Mouse (Mus musculus): ENCODE measurements around the gene Sox1. TPM values are rescaled to one million over a fixed set of nuclear protein-coding genes. Genes with fewer than 3 reads are reported as not detected.
A peak's percentile ranks its signal among the peaks of the same experiment; 100 is the strongest.

The Sox1 gene
- polyA plus RNA-seq (2015; fragmentation: Nextera tagmentation; extraction: Ambion mirVana) = 1.6 and 2.2 TPM in 2 replicates

DNA sequence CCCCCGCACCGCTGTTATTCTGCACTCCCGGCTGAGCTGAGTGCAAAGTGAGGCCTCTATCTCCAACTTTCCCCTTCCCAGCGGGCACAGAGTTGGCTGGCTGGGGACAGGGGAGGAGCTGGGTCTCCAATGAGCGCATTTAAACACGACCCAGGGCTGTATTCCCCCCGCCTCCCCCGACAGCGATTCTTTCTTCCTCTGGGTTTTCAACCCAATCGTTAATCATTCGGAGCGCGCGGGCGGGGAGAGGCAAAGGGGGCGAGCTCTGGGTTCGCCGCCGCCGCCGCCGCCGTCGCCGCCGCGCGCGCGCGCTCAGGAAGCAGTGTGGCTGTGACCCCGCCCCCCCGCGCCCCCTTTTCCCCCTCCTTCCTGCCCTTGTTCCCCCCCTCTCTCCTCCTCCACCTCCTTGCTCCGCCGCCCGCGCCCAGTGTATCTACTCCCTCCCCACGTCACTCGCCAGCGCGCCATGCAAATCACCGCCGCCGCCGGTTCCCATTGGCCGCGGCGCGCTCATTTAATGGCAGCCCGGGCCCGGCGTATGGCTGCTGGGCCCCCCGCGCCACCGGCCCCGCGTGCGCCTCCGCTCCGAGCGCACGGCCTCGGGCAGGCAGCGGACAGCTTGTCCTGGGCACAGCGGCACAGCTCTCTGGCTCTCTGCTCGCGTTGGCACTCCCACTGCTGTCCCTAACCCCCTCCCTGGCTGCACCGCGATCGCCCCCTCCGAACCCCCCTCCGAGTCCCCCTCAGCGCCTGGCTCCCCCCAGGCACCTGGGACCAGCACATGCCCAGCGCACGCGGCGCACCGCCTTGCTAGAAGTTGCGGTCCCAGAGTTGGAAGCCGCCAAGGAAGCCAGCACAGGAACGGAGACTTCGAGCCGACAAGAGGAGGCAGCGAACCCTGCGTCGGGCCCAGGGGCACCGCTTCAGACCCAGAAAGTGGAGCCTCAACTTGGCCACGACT is at the start of gene Sox1:
TSS of gene Sox1 (plus strand) at position 225 of the 961 bp plus-strand sequence.
- Histone ChIP-seq H3K4me3 (ENCODE audit: low read depth, low read length) (peak within 1 kb of the TSS; percentile 48), H3K4me1 (ENCODE audit: control insufficient read depth, insufficient read depth, low read length) (peaks cover 7% of the 10 kb centered on the region), H3K36me3 (ENCODE audit: control insufficient read depth, insufficient read depth, low read length) (no peaks in the 10 kb centered on the region), H3K9ac (ENCODE audit: low read depth, low read length) (peak within 1 kb of the TSS; percentile 66), H3K27me3 (ENCODE audit: control insufficient read depth, insufficient read depth, low read depth, low read length) (peaks cover 25% of the 10 kb centered on the region), H3K4me2 (ENCODE audit: low read length) (peak within 1 kb of the TSS; percentile 61), H3K27ac (ENCODE audit: low read length) (peak within 1 kb of the TSS; percentile 73), H3K9me3 (replicated peaks; ENCODE audit: control insufficient read depth, low read length, poor library complexity, severe bottlenecking) (no peaks in the 10 kb centered on the region)
- under 1% methylated on average over 75 of the region's 89 CpGs for WGBS
- ATAC-seq = peak; percentile 86

DNA sequence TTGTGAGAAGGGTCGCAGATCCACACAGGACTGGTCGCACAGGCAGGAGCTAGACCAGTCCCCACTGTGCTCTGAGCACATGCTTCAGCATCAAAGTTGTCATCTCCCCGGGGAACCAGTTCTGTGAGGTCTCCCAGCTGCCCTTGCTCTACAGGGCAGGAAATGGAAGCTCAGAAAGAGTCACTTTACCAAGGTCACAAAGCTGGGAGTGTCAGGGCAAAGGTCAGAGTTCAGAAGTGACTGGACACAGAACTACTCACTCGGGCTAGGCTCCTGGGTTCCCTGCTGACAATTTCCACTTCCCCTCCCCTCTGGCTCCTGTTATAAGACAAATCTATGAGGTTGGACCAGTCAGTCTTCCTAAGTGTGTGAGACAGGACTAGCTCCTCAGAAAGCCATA is 49.2 kb upstream of the Sox1 start:
- Histone ChIP-seq H3K4me1 (ENCODE audit: control insufficient read depth, insufficient read depth, low read length) (no peaks in the 10 kb centered on the region), H3K27ac (ENCODE audit: low read length) (no peak overlapping the region), H3K36me3 (ENCODE audit: control insufficient read depth, insufficient read depth, low read length) (no peaks in the 10 kb centered on the region), H3K4me2 (ENCODE audit: low read length) (no peak overlapping the region), H3K4me3 (ENCODE audit: low read depth, low read length) (no peak overlapping the region), H3K27me3 (ENCODE audit: control insufficient read depth, insufficient read depth, low read depth, low read length) (peaks cover 6% of the 10 kb centered on the region), H3K9me3 (replicated peaks; ENCODE audit: control insufficient read depth, low read length, poor library complexity, severe bottlenecking) (no peaks in the 10 kb centered on the region), H3K9ac (ENCODE audit: low read depth, low read length) (no peak overlapping the region)
- WGBS = 62% methylated on average over 4 of the region's 4 CpGs
- no peak for ATAC-seq

DNA sequence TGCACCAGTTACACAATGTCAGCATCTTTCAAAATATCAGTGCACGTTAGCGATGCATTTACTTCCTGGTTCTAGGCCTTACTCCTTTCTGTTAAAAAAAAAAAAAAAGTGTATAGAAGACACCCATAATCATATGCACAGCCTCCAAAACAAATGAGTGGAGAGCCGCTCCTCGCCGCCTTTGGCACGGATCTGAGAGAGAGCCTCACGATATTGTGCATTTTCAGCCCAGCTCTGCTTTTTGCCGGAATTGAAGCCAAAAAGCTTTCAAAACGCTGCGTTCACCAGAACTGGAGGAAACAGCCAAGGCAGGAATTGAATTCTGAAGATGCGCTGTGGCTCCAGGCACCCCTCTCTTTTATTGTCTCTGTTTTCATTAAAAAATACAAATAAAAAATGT is 48.2 kb upstream of the Sox1 start:
- Histone ChIP-seq H3K4me2 (ENCODE audit: low read length) (no peak overlapping the region), H3K9me3 (replicated peaks; ENCODE audit: control insufficient read depth, low read length, poor library complexity, severe bottlenecking) (no peaks in the 10 kb centered on the region), H3K9ac (ENCODE audit: low read depth, low read length) (no peak overlapping the region), H3K4me1 (ENCODE audit: control insufficient read depth, insufficient read depth, low read length) (no peaks in the 10 kb centered on the region), H3K36me3 (ENCODE audit: control insufficient read depth, insufficient read depth, low read length) (no peaks in the 10 kb centered on the region), H3K4me3 (ENCODE audit: low read depth, low read length) (no peak overlapping the region), H3K27ac (ENCODE audit: low read length) (no peak overlapping the region), H3K27me3 (ENCODE audit: control insufficient read depth, insufficient read depth, low read depth, low read length) (peaks cover 6% of the 10 kb centered on the region)
- WGBS = 65% methylated on average over 11 of the region's 11 CpGs
- no peak for ATAC-seq

DNA sequence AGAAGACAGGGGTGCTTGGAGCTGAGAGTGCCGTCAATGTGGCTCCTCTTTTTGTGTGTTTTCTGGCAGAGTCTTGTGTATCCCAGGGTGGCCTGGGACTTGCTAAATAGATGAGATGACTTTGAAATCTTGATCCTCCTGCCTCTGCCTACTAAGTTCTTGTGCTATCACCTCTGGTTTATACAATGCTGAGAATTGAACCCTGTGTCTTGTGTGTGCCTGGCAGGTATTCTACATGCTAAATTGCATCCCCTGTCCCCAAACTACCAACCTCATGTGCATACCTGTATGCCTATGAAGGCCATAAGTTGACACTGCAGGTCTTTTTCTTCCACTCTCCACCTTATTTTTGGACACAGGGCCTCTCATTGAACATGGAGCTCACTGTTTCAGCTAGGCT is 46.8 kb upstream of the Sox1 start:
- H3K4me3 ChIP-seq (ENCODE audit: low read depth, low read length) = no peak overlapping the region
- ATAC-seq = no peak
- H3K4me1 ChIP-seq (ENCODE audit: control insufficient read depth, insufficient read depth, low read length) = no peaks in the 10 kb centered on the region
- H3K27ac ChIP-seq (ENCODE audit: low read length) = no peak overlapping the region
- no peaks in the 10 kb centered on the region for H3K36me3 ChIP-seq (ENCODE audit: control insufficient read depth, insufficient read depth, low read length)
- no peak overlapping the region for H3K4me2 ChIP-seq (ENCODE audit: low read length)
- H3K9ac ChIP-seq (ENCODE audit: low read depth, low read length) = no peak overlapping the region
- peaks cover 2% of the 10 kb centered on the region; the same call in 1 of the 2 replicates for H3K27me3 ChIP-seq (ENCODE audit: control insufficient read depth, insufficient read depth, low read depth, low read length)
- no peaks in the 10 kb centered on the region for H3K9me3 ChIP-seq (replicated peaks; ENCODE audit: control insufficient read depth, low read length, poor library complexity, severe bottlenecking)
- WGBS = 95% methylated on average over 1 of the region's 1 CpGs

DNA sequence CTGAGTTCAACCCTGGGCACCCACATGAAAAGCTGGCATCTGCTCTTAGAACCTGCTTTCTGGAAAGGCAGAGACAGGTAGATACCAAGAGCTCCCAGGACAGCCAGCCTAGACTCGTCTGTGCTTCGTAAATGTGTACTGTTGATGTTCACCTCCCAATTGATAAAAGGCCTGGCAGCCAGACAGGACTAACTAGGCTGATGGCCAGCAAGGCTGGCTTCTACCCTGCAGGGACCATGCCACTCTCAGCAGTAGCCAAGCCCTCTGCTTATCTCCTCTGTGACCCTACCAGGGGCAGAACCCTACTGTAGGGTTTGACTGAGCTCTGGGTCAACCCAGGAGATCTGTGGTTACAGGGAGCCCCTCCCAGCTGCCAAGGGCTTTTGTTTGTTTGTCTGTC is 45.5 kb upstream of the Sox1 start:
- 62% methylated on average over 2 of the region's 2 CpGs for WGBS
- Histone ChIP-seq H3K4me1 (ENCODE audit: control insufficient read depth, insufficient read depth, low read length) (no peaks in the 10 kb centered on the region), H3K36me3 (ENCODE audit: control insufficient read depth, insufficient read depth, low read length) (no peaks in the 10 kb centered on the region), H3K4me3 (ENCODE audit: low read depth, low read length) (no peak overlapping the region), H3K4me2 (ENCODE audit: low read length) (no peak overlapping the region), H3K27ac (ENCODE audit: low read length) (no peak overlapping the region), H3K27me3 (ENCODE audit: control insufficient read depth, insufficient read depth, low read depth, low read length) (peaks cover 2% of the 10 kb centered on the region; the same call in 1 of the 2 replicates), H3K9me3 (replicated peaks; ENCODE audit: control insufficient read depth, low read length, poor library complexity, severe bottlenecking) (no peaks in the 10 kb centered on the region), H3K9ac (ENCODE audit: low read depth, low read length) (no peak overlapping the region)
- no peak for ATAC-seq

DNA sequence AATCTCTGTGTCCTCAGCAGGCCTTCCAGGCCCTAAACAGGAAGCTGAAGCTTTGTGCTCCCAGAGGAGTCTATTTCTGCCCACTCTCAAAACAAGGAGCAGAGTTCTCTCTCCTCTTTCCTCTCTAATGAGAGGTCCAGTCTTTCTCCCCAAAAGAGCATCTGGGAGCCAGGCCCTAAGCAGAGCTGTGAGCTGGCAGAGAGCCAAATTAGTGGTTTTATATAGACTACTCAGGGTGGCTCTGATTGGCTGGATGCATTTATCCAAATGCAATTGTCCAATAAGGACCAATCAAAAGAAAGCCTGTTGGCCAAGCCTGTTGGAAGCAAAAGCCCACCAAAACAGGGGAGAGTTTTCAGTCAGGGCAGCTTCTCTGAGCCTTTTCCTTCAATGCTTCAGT is 44.0 kb upstream of the Sox1 start:
- Histone ChIP-seq H3K36me3 (ENCODE audit: control insufficient read depth, insufficient read depth, low read length) (no peaks in the 10 kb centered on the region), H3K27me3 (ENCODE audit: control insufficient read depth, insufficient read depth, low read depth, low read length) (peaks cover under 1% of the 10 kb centered on the region; the same call in 1 of the 2 replicates), H3K4me3 (ENCODE audit: low read depth, low read length) (no peak overlapping the region), H3K4me1 (ENCODE audit: control insufficient read depth, insufficient read depth, low read length) (no peaks in the 10 kb centered on the region), H3K4me2 (ENCODE audit: low read length) (no peak overlapping the region), H3K9ac (ENCODE audit: low read depth, low read length) (no peak overlapping the region), H3K27ac (ENCODE audit: low read length) (no peak overlapping the region), H3K9me3 (replicated peaks; ENCODE audit: control insufficient read depth, low read length, poor library complexity, severe bottlenecking) (no peaks in the 10 kb centered on the region)
- no peak for ATAC-seq

DNA sequence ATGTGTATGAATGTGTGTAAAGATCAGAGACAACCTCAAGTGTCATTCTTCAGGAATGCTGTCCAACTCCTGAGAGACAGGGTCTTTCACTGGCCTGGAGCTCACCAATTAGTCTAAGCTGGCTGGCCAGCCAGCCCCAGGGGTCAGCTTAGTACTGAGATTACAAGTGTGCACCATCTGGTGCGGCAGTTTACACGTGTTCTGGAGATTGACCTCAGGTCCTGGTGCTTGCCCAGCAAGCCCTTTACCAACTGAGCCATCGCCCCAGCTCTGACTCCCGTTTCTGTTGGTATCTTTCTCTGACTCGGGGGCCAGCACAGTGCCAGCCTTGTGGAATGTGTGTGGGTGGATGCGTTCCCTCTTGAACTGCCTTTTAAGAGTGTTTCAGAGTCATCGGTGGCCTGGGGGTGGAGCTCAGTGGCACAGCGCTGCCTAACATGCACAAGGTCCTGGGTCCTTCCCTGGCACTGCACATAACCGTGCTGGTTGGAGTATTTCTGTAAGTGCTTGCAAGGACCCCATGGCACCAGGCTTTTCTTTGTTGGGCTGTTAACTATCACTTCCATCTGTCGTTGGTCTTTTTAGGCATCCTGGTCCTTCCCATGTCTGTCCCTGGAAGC is 40.6 kb upstream of the Sox1 start:
- ATAC-seq = no peak
- Histone ChIP-seq H3K9ac (ENCODE audit: low read depth, low read length) (no peak overlapping the region), H3K27me3 (ENCODE audit: control insufficient read depth, insufficient read depth, low read depth, low read length) (no peaks in the 10 kb centered on the region), H3K27ac (ENCODE audit: low read length) (no peak overlapping the region), H3K36me3 (ENCODE audit: control insufficient read depth, insufficient read depth, low read length) (no peaks in the 10 kb centered on the region), H3K4me3 (ENCODE audit: low read depth, low read length) (no peak overlapping the region), H3K4me2 (ENCODE audit: low read length) (no peak overlapping the region), H3K9me3 (replicated peaks; ENCODE audit: control insufficient read depth, low read length, poor library complexity, severe bottlenecking) (no peaks in the 10 kb centered on the region), H3K4me1 (ENCODE audit: control insufficient read depth, insufficient read depth, low read length) (no peaks in the 10 kb centered on the region)
- 66% methylated on average over 10 of the region's 10 CpGs for WGBS

DNA sequence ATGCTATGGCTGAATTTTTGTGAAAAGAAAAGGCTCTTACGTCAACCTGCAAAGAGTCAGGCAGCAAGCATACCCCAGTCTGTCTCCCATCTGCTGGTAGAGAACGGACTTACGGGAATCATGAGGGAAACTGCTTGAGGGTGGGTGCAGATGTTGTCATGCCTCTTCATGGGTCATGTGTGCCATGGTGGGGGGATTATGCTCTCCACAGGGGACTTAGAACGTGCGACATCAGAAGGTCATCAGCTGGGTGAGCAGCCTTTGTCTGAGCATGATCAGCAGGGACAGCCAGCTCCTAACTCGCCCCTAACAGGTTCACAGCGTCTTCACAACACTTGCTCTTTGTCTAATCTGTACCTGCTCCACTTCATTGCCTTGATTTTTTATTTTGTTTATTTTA is 26.9 kb upstream of the Sox1 start:
- H3K27me3 ChIP-seq (ENCODE audit: control insufficient read depth, insufficient read depth, low read depth, low read length) = peaks cover 4% of the 10 kb centered on the region; the same call in 1 of the 2 replicates
- H3K9me3 ChIP-seq (replicated peaks; ENCODE audit: control insufficient read depth, low read length, poor library complexity, severe bottlenecking) = no peaks in the 10 kb centered on the region; the same call in 1 of the 2 replicates
- WGBS = 32% methylated on average over 7 of the region's 7 CpGs
- H3K9ac ChIP-seq (ENCODE audit: low read depth, low read length) = no peak overlapping the region
- no peak for ATAC-seq
- H3K36me3 ChIP-seq (ENCODE audit: control insufficient read depth, insufficient read depth, low read length) = no peaks in the 10 kb centered on the region
- H3K4me2 ChIP-seq (ENCODE audit: low read length) = no peak overlapping the region
- no peak overlapping the region for H3K4me3 ChIP-seq (ENCODE audit: low read depth, low read length)
- no peaks in the 10 kb centered on the region for H3K4me1 ChIP-seq (ENCODE audit: control insufficient read depth, insufficient read depth, low read length)
- H3K27ac ChIP-seq (ENCODE audit: low read length) = no peak overlapping the region

DNA sequence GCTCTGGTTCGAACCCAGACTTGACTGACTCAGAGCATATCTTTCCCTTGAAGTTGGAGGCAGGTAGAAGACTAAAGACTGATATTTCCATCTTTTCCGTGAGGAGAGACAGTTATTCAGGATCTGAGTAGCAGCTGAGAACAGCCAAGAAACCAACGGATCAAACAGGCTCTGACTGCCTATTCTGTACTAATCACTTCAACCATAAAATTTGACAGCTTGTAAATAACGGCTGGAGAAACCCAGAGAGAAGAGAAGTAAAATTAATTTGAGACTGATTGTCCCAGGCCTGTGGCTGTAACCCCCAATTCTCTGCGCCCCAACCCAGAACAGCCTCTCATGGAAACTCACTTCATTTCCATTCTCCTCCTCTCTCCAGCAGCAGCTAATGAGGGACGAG is 26.2 kb upstream of the Sox1 start:
- Histone ChIP-seq H3K9ac (ENCODE audit: low read depth, low read length) (no peak overlapping the region), H3K9me3 (replicated peaks; ENCODE audit: control insufficient read depth, low read length, poor library complexity, severe bottlenecking) (no peaks in the 10 kb centered on the region; the same call in 1 of the 2 replicates), H3K4me2 (ENCODE audit: low read length) (no peak overlapping the region), H3K36me3 (ENCODE audit: control insufficient read depth, insufficient read depth, low read length) (no peaks in the 10 kb centered on the region), H3K4me1 (ENCODE audit: control insufficient read depth, insufficient read depth, low read length) (no peaks in the 10 kb centered on the region), H3K27me3 (ENCODE audit: control insufficient read depth, insufficient read depth, low read depth, low read length) (peaks cover 4% of the 10 kb centered on the region; the same call in 1 of the 2 replicates), H3K27ac (ENCODE audit: low read length) (no peak overlapping the region), H3K4me3 (ENCODE audit: low read depth, low read length) (no peak overlapping the region)
- WGBS = 66% methylated on average over 6 of the region's 6 CpGs
- no peak for ATAC-seq

All from midbrain, embryonic 16.5 days (tissue).